Mouse (Mus musculus): Measurements from ENCODE around the gene Arf1. TPM values are rescaled to one million over a fixed set of nuclear protein-coding genes. Genes with fewer than 3 reads are reported as not detected.

Gene Arf1
- polyA plus RNA-seq, 1 experiment from 2014 or later: 257 TPM

DNA sequence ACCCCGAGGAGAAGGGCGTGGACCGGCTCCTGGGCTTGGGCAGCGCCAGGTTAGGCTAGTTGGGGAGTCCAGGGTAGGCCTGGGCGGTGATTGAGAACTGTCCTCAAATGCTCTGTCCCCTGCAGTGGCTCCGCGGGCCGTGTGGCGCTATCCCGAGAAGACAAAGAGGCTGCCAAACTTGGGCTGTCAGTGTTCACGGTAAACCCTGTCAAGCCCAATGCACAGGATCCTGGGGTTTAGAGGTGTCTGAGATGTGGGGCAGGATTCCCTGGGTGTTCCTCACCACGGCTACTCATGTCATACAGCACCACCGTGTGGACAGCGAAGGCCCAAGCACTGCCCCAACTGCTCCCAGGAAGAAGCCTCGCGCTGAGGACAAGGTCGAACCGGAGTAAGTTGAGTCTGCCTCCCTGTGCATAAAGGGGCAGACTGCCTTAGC is 19.0 kb downstream of the Arf1 start:
- Histone ChIP-seq H3K27ac (ENCODE audit: low read length) (peak overlapping the region; percentile 95), H3K4me2 (ENCODE audit: low read depth, low read length) (peak overlapping the region; percentile 92), H3K9me3 (replicated peaks; ENCODE audit: control insufficient read depth, low read length) (no peaks in the 10 kb centered on the region), H3K36me3 (ENCODE audit: control insufficient read depth, insufficient read depth) (peaks cover 35% of the 10 kb centered on the region), H3K9ac (ENCODE audit: low read depth, low read length) (peak overlapping the region; percentile 96), H3K4me1 (ENCODE audit: control insufficient read depth, low read depth, low read length) (peaks cover 29% of the 10 kb centered on the region), H3K4me3 (ENCODE audit: low read depth, low read length) (peak overlapping the region; percentile 99), H3K27me3 (ENCODE audit: control insufficient read depth, insufficient read depth, low read depth, low read length) (no peaks in the 10 kb centered on the region)
- ATAC-seq (ENCODE audit: low read depth): peak; percentile 74
- 9% methylated on average over 18 of the region's 18 CpGs for WGBS (ENCODE audit: insufficient replicate concordance)

GRCm38 (mm10) chr11:59208153-59208831 is 19.8 kb downstream of the Arf1 start, which contains the start of gene 2310033P09Rik:
TSS of gene 2310033P09Rik (plus strand) at chr11:59208321.
- peak within 1 kb of the TSS; percentile 95 for H3K27ac ChIP-seq (ENCODE audit: low read length)
- peak within 1 kb of the TSS; percentile 99 for H3K4me3 ChIP-seq (ENCODE audit: low read depth, low read length)
- H3K27me3 ChIP-seq (ENCODE audit: control insufficient read depth, insufficient read depth, low read depth, low read length): no peaks in the 10 kb centered on the region
- peaks cover 35% of the 10 kb centered on the region for H3K36me3 ChIP-seq (ENCODE audit: control insufficient read depth, insufficient read depth)
- H3K9ac ChIP-seq (ENCODE audit: low read depth, low read length): peak within 1 kb of the TSS; percentile 96
- no peaks in the 10 kb centered on the region for H3K9me3 ChIP-seq (replicated peaks; ENCODE audit: control insufficient read depth, low read length)
- WGBS (ENCODE audit: insufficient replicate concordance): under 1% methylated on average over 67 of the region's 67 CpGs
- H3K4me2 ChIP-seq (ENCODE audit: low read depth, low read length): peak within 1 kb of the TSS; percentile 92
- ATAC-seq (ENCODE audit: low read depth): peak; percentile 84
- H3K4me1 ChIP-seq (ENCODE audit: control insufficient read depth, low read depth, low read length): peaks cover 29% of the 10 kb centered on the region

DNA sequence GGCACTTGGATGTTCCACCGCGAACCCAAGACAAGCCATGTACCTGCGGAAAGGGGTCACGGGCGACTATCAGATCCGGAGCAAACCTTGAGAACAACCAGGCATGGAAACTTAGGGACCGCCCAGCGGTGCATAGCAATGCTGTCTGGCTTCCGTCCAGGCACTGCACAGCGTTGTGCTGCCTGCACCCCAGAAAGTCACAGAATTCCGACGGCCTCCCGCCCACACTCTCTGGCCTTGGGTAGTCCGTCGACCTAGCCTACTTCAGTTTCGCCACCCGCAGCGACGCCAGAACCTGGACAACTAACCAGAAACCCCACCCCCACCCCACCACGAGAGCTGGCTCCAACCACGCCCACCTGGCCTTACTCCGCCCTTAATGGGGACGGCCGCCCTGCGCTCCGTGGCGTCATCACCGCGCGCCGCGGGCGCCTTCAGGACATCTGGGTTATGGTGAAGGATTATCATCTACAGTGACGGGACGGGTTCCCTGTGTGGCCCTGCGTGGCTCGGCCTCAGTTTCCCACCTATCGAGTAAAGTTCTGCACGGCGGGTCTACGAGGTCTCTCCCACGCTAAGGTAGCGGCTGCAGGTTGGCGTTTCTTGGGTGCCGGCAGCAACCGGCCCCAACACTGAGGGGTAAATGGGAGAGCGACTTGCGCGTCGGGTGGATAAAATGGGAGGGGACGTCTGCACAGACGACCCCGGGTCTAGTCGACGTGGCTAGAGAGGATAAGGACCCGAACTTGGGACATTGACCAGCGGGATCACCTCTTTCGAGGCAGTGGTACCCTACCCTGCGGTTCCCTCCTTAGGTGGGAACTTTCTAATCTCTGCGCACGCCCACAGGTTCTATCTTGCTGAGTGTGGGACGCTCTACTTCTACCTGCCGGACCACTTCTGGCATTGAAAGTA is 25.7 kb downstream of the Arf1 start, which contains the start of gene Mrpl55:
Gene Mrpl55, plus strand, starts transcription at position 406 of the 915 bp plus-strand sequence.
- peaks cover 7% of the 10 kb centered on the region for H3K36me3 ChIP-seq (ENCODE audit: control insufficient read depth, insufficient read depth)
- peak; percentile 94 for ATAC-seq (ENCODE audit: low read depth)
- H3K4me1 ChIP-seq (ENCODE audit: control insufficient read depth, low read depth, low read length): peaks cover 23% of the 10 kb centered on the region

DNA sequence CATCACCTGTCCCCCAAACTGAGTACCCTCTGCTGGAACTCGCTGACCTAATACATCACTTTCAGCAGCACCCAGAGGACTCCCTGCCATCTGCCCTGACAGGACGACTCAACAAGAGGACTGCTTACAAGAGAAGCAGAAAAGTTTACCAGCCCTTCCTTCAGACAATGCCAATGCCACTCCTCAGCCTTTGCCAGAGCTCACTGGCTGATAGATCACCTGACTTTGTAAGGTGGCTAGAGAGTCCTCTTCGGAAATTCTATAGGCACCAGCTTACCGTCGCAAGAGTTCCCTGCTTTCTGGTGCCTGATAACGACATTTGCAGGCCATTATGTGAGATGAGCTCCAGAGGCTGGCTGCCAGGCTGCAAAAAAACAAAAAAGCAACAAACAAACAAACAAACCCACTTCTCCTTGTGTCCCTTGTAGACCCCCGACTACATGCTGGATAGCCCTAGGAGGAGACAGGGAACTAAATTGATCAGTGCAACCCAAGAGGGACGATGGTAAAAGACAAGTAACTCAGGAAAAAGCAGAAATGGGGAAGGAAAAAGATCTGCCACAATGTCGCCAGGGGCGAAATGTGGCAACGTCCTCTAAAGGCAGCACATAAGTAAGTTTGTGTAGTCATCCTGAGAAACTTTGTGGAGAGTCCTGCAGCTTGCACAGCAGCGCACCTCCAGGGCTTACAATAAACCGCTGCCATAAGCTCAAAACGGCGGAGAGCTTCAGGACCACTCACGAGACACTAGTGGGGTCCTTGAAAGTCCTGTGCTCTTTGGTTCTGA is 26.7 kb downstream of the Arf1 start:
- Histone ChIP-seq H3K9me3 (replicated peaks; ENCODE audit: control insufficient read depth, low read length) (no peaks in the 10 kb centered on the region), H3K27me3 (ENCODE audit: control insufficient read depth, insufficient read depth, low read depth, low read length) (no peaks in the 10 kb centered on the region), H3K4me3 (ENCODE audit: low read depth, low read length) (peak overlapping the region; percentile 93), H3K9ac (ENCODE audit: low read depth, low read length) (peak overlapping the region; percentile 83), H3K27ac (ENCODE audit: low read length) (peak overlapping the region; percentile 88), H3K36me3 (ENCODE audit: control insufficient read depth, insufficient read depth) (peaks cover 7% of the 10 kb centered on the region; the same call in 1 of the 2 replicates), H3K4me1 (ENCODE audit: control insufficient read depth, low read depth, low read length) (peaks cover 22% of the 10 kb centered on the region), H3K4me2 (ENCODE audit: low read depth, low read length) (peak overlapping the region; percentile 96)
- ATAC-seq (ENCODE audit: low read depth): no peak
- 11% methylated on average over 16 of the region's 16 CpGs for WGBS (ENCODE audit: insufficient replicate concordance)

More for the DNA sequence above, 25.7 kb downstream of the Arf1 start, which contains the start of gene Mrpl55:
- Histone ChIP-seq H3K4me2 (ENCODE audit: low read depth, low read length) (peak within 1 kb of the TSS; percentile 96), H3K9ac (ENCODE audit: low read depth, low read length) (peak within 1 kb of the TSS; percentile 83), H3K9me3 (replicated peaks; ENCODE audit: control insufficient read depth, low read length) (no peaks in the 10 kb centered on the region), H3K27ac (ENCODE audit: low read length) (peak within 1 kb of the TSS; percentile 88), H3K27me3 (ENCODE audit: control insufficient read depth, insufficient read depth, low read depth, low read length) (no peaks in the 10 kb centered on the region), H3K4me3 (ENCODE audit: low read depth, low read length) (peak within 1 kb of the TSS; percentile 93)
- WGBS (ENCODE audit: insufficient replicate concordance): under 1% methylated on average over 63 of the region's 63 CpGs

- Histone ChIP-seq H3K27ac (ENCODE audit: low read length) (no peak overlapping the region), H3K27me3 (ENCODE audit: control insufficient read depth, insufficient read depth, low read depth, low read length) (no peaks in the 10 kb centered on the region), H3K4me1 (ENCODE audit: control insufficient read depth, low read depth, low read length) (peaks cover 16% of the 10 kb centered on the region), H3K9me3 (replicated peaks; ENCODE audit: control insufficient read depth, low read length) (no peaks in the 10 kb centered on the region), H3K4me3 (ENCODE audit: low read depth, low read length) (no peak overlapping the region), H3K9ac (ENCODE audit: low read depth, low read length) (no peak overlapping the region), H3K4me2 (ENCODE audit: low read depth, low read length) (no peak overlapping the region), H3K36me3 (ENCODE audit: control insufficient read depth, insufficient read depth) (no peaks in the 10 kb centered on the region)
- no peak for ATAC-seq (ENCODE audit: low read depth)
Measured at GRCm38 (mm10) chr11:59196230-59196629, 31.8 kb downstream of the Arf1 start.

DNA sequence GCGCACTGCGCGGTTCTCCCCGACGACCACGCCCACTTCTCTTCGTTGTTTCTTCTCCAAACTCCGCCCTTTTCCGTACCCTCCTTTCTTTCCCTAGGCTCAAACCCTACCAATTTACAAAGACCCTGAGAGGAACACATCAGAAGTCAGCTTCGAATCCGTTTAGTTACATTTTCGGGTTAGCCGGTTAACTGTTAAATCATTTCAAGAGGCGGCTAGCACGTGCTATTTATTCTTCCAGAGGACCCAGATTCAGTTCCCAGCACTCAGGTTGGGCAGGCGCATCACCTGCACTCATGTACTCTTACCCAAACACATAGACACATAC is 36.0 kb downstream of the Arf1 start, which contains the start of gene Guk1:
Gene Guk1, minus strand, starts transcription at position 154 of the 328 bp plus-strand sequence.
- WGBS (ENCODE audit: insufficient replicate concordance): 5% methylated on average over 16 of the region's 16 CpGs

GRCm38 (mm10) chr11:59191231-59192058 is 36.6 kb downstream of the Arf1 start:
- peak; percentile 94 for ATAC-seq (ENCODE audit: low read depth)
- H3K9me3 ChIP-seq (replicated peaks; ENCODE audit: control insufficient read depth, low read length): no peaks in the 10 kb centered on the region
- H3K27ac ChIP-seq (ENCODE audit: low read length): peak overlapping the region; percentile 91
- H3K4me3 ChIP-seq (ENCODE audit: low read depth, low read length): peak overlapping the region; percentile 85
- H3K4me1 ChIP-seq (ENCODE audit: control insufficient read depth, low read depth, low read length): peaks cover 32% of the 10 kb centered on the region
- H3K27me3 ChIP-seq (ENCODE audit: control insufficient read depth, insufficient read depth, low read depth, low read length): no peaks in the 10 kb centered on the region
- H3K4me2 ChIP-seq (ENCODE audit: low read depth, low read length): peak overlapping the region; percentile 89
- H3K36me3 ChIP-seq (ENCODE audit: control insufficient read depth, insufficient read depth): 0 out of 2 replicates have a peak, but pooled peaks cover under 1% of the 10 kb centered on the region
- peak overlapping the region; percentile 81 for H3K9ac ChIP-seq (ENCODE audit: low read depth, low read length)
- WGBS (ENCODE audit: insufficient replicate concordance): under 1% methylated on average over 56 of the region's 59 CpGs

More for the DNA sequence above, 36.0 kb downstream of the Arf1 start, which contains the start of gene Guk1:
- H3K27ac ChIP-seq (ENCODE audit: low read length): peak within 1 kb of the TSS; percentile 91
- no peaks in the 10 kb centered on the region for H3K36me3 ChIP-seq (ENCODE audit: control insufficient read depth, insufficient read depth)
- peak within 1 kb of the TSS; percentile 89 for H3K4me2 ChIP-seq (ENCODE audit: low read depth, low read length)
- H3K9ac ChIP-seq (ENCODE audit: low read depth, low read length): peak within 1 kb of the TSS; percentile 81
- no peaks in the 10 kb centered on the region for H3K9me3 ChIP-seq (replicated peaks; ENCODE audit: control insufficient read depth, low read length)
- ATAC-seq (ENCODE audit: low read depth): no peak
- H3K4me3 ChIP-seq (ENCODE audit: low read depth, low read length): peak within 1 kb of the TSS; percentile 85
- H3K4me1 ChIP-seq (ENCODE audit: control insufficient read depth, low read depth, low read length): peaks cover 32% of the 10 kb centered on the region
- no peaks in the 10 kb centered on the region for H3K27me3 ChIP-seq (ENCODE audit: control insufficient read depth, insufficient read depth, low read depth, low read length)

- Histone ChIP-seq H3K27me3 (ENCODE audit: control insufficient read depth, insufficient read depth, low read depth, low read length) (no peaks in the 10 kb centered on the region), H3K36me3 (ENCODE audit: control insufficient read depth, insufficient read depth) (peaks cover 5% of the 10 kb centered on the region), H3K4me2 (ENCODE audit: low read depth, low read length) (no peak overlapping the region), H3K27ac (ENCODE audit: low read length) (no peak overlapping the region), H3K9ac (ENCODE audit: low read depth, low read length) (no peak overlapping the region), H3K9me3 (replicated peaks; ENCODE audit: control insufficient read depth, low read length) (no peaks in the 10 kb centered on the region), H3K4me1 (ENCODE audit: control insufficient read depth, low read depth, low read length) (peaks cover 45% of the 10 kb centered on the region), H3K4me3 (ENCODE audit: low read depth, low read length) (no peak overlapping the region)
- 62% methylated on average over 6 of the region's 6 CpGs for WGBS (ENCODE audit: insufficient replicate concordance)
- no peak for ATAC-seq (ENCODE audit: low read depth)
Measured at GRCm38 (mm10) chr11:59187706-59188105, 40.4 kb downstream of the Arf1 start.

Data from liver, embryonic 16.5 days (tissue).